Mouse (Mus musculus) liver, embryonic 16.5 days (tissue): Measurements from ENCODE around the gene Asap2. TPM values are rescaled to one million over a fixed set of nuclear protein-coding genes. Genes with fewer than 3 reads are reported as not detected.
"Not testable (repeated sequence)": the region's sequence is repeated elsewhere in the genome, so short reads cannot be mapped to it uniquely, and the experiment has no call there.

Experiments
- ATAC-seq: fragments of 200-750 bp; cut with Nextera tagmentation; 2 replicates; pipeline ENCODE4 v1.8.0; 2017; ENCODE audit warnings: low read depth, mild to moderate bottlenecking, moderate number of reproducible peaks, moderate library complexity
- H3K27ac ChIP-seq: fragments of 300-500 bp; sonication (generic); 2 replicates; pipeline ENCODE4 v1.5.1; 2014; ENCODE audit warnings: mild to moderate bottlenecking, low read length
- H3K27me3 ChIP-seq: fragments of 300-500 bp; sonication (generic); 2 replicates; pipeline ENCODE4 v1.6.1; 2014; ENCODE audit warnings: low read depth, low read length, mixed read lengths; ENCODE audit not compliant: control insufficient read depth, insufficient read depth
- H3K36me3 ChIP-seq: fragments of 300-500 bp; sonication (generic); 2 replicates; pipeline ENCODE4 v1.6.1; 2014; ENCODE audit warnings: mild to moderate bottlenecking; ENCODE audit not compliant: control insufficient read depth, insufficient read depth
- H3K4me1 ChIP-seq: fragments of 300-500 bp; sonication (generic); 2 replicates; pipeline ENCODE4 v1.6.1; 2014; ENCODE audit warnings: low read depth, low read length, mixed read lengths; ENCODE audit not compliant: control insufficient read depth
- H3K4me2 ChIP-seq: fragments of 300-500 bp; sonication (generic); 2 replicates; pipeline ENCODE4 v1.6.1; 2014; ENCODE audit warnings: low read depth, low read length, mixed read lengths
- H3K4me3 ChIP-seq: fragments of 300-500 bp; sonication (generic); 2 replicates; pipeline ENCODE4 v1.5.1; 2014; ENCODE audit warnings: low read depth, mild to moderate bottlenecking, low read length
- H3K9ac ChIP-seq: fragments of 300-500 bp; sonication (generic); 2 replicates; pipeline ENCODE4 v1.6.1; 2014; ENCODE audit warnings: low read depth, low read length
- H3K9me3 ChIP-seq: fragments of 300-500 bp; sonication (generic); replicated peaks from 2 replicates; pipeline ENCODE4 v1.6.1; 2016; ENCODE audit warnings: low read length; ENCODE audit not compliant: control insufficient read depth
- WGBS: fragments of 180-500 bp; shearing (Covaris S2); extraction: QIAGEN DNeasy Blood & Tissue Kit; methylation state at CpG from one replicate; pipeline ENCODE4 v1.1.7; 2014; ENCODE audit not compliant: insufficient replicate concordance; 5-methylcytosine and 5-hydroxymethylcytosine counted together
- polyA plus RNA-seq: library from polyadenylated mRNA; unstranded; fragments of >200 nt; fragmentation: Nextera tagmentation; extraction: Ambion mirVana; gene quantifications from 2 replicates; pipeline ENCODE4 v1.2.1, GENCODE M21; 2015

Gene Asap2
- polyA plus RNA-seq = 1.1 and 1.5 TPM in 2 replicates

GRCm38 (mm10) chr12:20990132-20990531, at the start of gene Asap2:
TSS of gene Asap2 (plus strand) at chr12:20990459.
- WGBS = 0% methylated on average over 20 of the region's 38 CpGs
- H3K9ac ChIP-seq = not testable (repeated sequence)

GRCm38 (mm10) chr12:20947051-20947997, 42.9 kb upstream of the Asap2 start:
- H3K4me1 ChIP-seq, H3K4me3 ChIP-seq, H3K27ac ChIP-seq, H3K36me3 ChIP-seq, H3K9ac ChIP-seq, H3K27me3 ChIP-seq, ATAC-seq, H3K4me2 ChIP-seq, H3K9me3 ChIP-seq: not testable (repeated sequence)
- WGBS = 59% methylated on average over 9 of the region's 9 CpGs

More at GRCm38 (mm10) chr12:20990132-20990531, at the start of gene Asap2:
- not testable (repeated sequence) for H3K4me1 ChIP-seq, H3K27ac ChIP-seq, H3K27me3 ChIP-seq, H3K36me3 ChIP-seq, ATAC-seq, H3K9me3 ChIP-seq
- H3K4me3 ChIP-seq = peak within 1 kb of the TSS; percentile 41
- peak within 1 kb of the TSS; percentile 41; the same call in 1 of the 2 replicates for H3K4me2 ChIP-seq

- not testable (repeated sequence) for H3K9ac ChIP-seq, H3K27ac ChIP-seq, H3K9me3 ChIP-seq, H3K4me1 ChIP-seq, H3K36me3 ChIP-seq, ATAC-seq, H3K27me3 ChIP-seq
- WGBS = under 1% methylated on average over 37 of the region's 52 CpGs
- Histone ChIP-seq H3K4me3 (peak overlapping the region; percentile 41), H3K4me2 (peak overlapping the region; percentile 41; the same call in 1 of the 2 replicates)
These were observed 320 bp downstream of the Asap2 start for GRCm38 (mm10) chr12:20990579-20990978.

GRCm38 (mm10) chr12:21030875-21031274, 40.6 kb downstream of the Asap2 start:
- not testable (repeated sequence) for H3K4me3 ChIP-seq, ATAC-seq, H3K27me3 ChIP-seq, H3K36me3 ChIP-seq, H3K27ac ChIP-seq, H3K9ac ChIP-seq, H3K4me2 ChIP-seq, H3K4me1 ChIP-seq, H3K9me3 ChIP-seq
- 43% methylated on average over 6 of the region's 6 CpGs for WGBS

- 77% methylated on average over 9 of the region's 9 CpGs for WGBS
- H3K27me3 ChIP-seq, H3K27ac ChIP-seq, H3K4me1 ChIP-seq, H3K4me3 ChIP-seq, H3K36me3 ChIP-seq, H3K4me2 ChIP-seq, H3K9me3 ChIP-seq, ATAC-seq, H3K9ac ChIP-seq: not testable (repeated sequence)
These were observed 56.5 kb downstream of the Asap2 start for GRCm38 (mm10) chr12:21046716-21047115.

- H3K4me1 ChIP-seq, H3K4me3 ChIP-seq, H3K9ac ChIP-seq, H3K27me3 ChIP-seq, H3K9me3 ChIP-seq, H3K4me2 ChIP-seq, ATAC-seq, H3K27ac ChIP-seq, H3K36me3 ChIP-seq: not testable (repeated sequence)
- WGBS = 18% methylated on average over 4 of the region's 4 CpGs
These were observed 85.5 kb downstream of the Asap2 start for GRCm38 (mm10) chr12:21075731-21076130.

GRCm38 (mm10) chr12:21090168-21090567, 99.9 kb downstream of the Asap2 start:
- H3K27ac ChIP-seq, H3K9ac ChIP-seq, H3K4me2 ChIP-seq, H3K27me3 ChIP-seq, H3K4me3 ChIP-seq, H3K36me3 ChIP-seq, ATAC-seq, H3K9me3 ChIP-seq, H3K4me1 ChIP-seq: not testable (repeated sequence)
- WGBS = 7% methylated on average over 1 of the region's 1 CpGs

GRCm38 (mm10) chr12:21092446-21092845, 102.2 kb downstream of the Asap2 start:
- not testable (repeated sequence) for H3K4me1 ChIP-seq, H3K36me3 ChIP-seq, H3K4me3 ChIP-seq, H3K27me3 ChIP-seq, ATAC-seq, H3K9me3 ChIP-seq, H3K4me2 ChIP-seq, H3K9ac ChIP-seq, H3K27ac ChIP-seq
- WGBS = 63% methylated on average over 1 of the region's 1 CpGs

- H3K9ac ChIP-seq, H3K4me2 ChIP-seq, H3K4me3 ChIP-seq, H3K27me3 ChIP-seq, ATAC-seq, H3K4me1 ChIP-seq, H3K9me3 ChIP-seq, H3K27ac ChIP-seq, H3K36me3 ChIP-seq: not testable (repeated sequence)
- WGBS = 41% methylated on average over 3 of the region's 3 CpGs
These were observed 107.6 kb downstream of the Asap2 start for GRCm38 (mm10) chr12:21097806-21098325.
